Mouse (Mus musculus): Measurements from ENCODE around the gene Lars2.

DNA sequence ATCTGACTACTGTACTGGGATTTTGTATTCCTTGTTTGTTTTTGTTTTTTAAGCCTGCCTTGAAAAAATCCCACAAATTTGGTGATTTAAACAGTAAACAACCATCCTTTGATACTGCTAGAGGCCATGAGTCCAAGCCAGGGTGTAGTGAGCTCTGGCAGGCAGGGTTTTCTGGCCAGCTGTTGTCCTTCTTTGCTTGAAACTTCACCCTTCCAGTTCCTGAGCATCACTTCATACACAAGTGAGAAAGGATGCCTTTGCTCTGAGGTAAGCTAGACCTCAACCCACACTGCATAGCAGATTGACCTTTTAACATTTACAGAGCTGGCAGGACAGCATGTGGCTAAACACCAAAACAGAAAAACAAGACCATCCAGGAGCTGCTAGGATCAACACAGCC is 102.4 kb downstream of the Lars2 start:
- TF ChIP-seq E2F4 (IDR thresholded peaks at IDR 0.05; ENCODE audit: borderline replicate concordance, low read depth, low read length) (no peak), CHD1 (IDR thresholded peaks at IDR 0.05; ENCODE audit: low read depth, low read length) (no peak), SMC3 (IDR thresholded peaks at IDR 0.05; ENCODE audit: low read depth, low read length) (no peak), CTCF (IDR thresholded peaks at IDR 0.05 in 2 of 3, conservative IDR thresholded peaks at IDR 0.05 in 1 of 3; ENCODE audit: control insufficient read depth in 1 of 3, insufficient read depth in 1 of 3, low read depth in 2 of 3, low read length in 3 of 3, poor library complexity in 1 of 3, severe bottlenecking in 1 of 3) (no peak), USF1 (IDR thresholded peaks at IDR 0.05; ENCODE audit: low read depth, low read length) (no peak), ZC3H11A (IDR thresholded peaks at IDR 0.05; ENCODE audit: low read depth, low read length) (no peak), POLR2A (IDR thresholded peaks at IDR 0.05; ENCODE audit: control insufficient read depth in 1 of 2, insufficient read depth in 1 of 2, low read depth in 1 of 2, low read length in 2 of 2, poor library complexity in 1 of 2) (no peak), EP300 (IDR thresholded peaks at IDR 0.05; ENCODE audit: low read depth in 1 of 2, low read length in 2 of 2) (no peak), ELF1 (IDR thresholded peaks at IDR 0.05; ENCODE audit: low read depth, low read length) (no peak), JUND (IDR thresholded peaks at IDR 0.05; ENCODE audit: low read depth, low read length) (no peak), RCOR1 (IDR thresholded peaks at IDR 0.05; ENCODE audit: low read depth, low read length) (no peak), GATA1 (IDR thresholded peaks at IDR 0.05; ENCODE audit: low read depth, low read length) (no peak)
